Comparison of ENCODE assay signal across 11 mouse cellular contexts in the genomic region with DNA sequence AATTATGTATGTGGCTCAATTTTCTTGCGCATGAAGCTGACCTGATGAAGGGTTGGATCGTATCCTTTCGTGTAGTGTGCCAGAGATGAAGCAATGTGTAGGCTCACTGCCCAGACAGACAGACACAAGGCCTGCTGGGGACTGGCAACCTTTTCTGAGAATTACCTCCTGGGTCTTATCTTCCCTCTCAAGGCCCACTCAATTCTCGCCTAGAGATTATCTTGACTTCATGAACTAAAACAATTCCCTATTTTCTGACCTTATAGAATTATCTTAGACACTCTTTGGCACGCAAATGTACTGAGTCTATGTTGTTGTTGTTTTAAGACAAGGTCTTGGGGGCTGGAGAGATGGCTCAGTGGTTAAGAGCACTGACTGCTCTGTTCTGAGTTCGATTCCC. TPM values are rescaled to one million over a fixed set of nuclear protein-coding genes. Genes with fewer than 3 reads are reported as not detected.
DNase-seq lines count a peak whose midpoint lies in the region; ATAC-seq lines count a peak whose summit lies in the region.
"Had no signal": no experiment of that assay in that cellular context is flagged by ENCODE, and none has a peak within 500 bp of the region (broad histone marks: within the 10 kb centered on the region; RNA-seq: fewer than 3 reads in every experiment).

No protein-coding gene starts in this region.

- peak; percentile 96 for DNase-seq in heart, adult 11 months
- DNase-seq in adrenal gland, postnatal 14 days, result peak; percentile 77
- DNase-seq in cerebellum, postnatal 36 days, result peak; percentile 74 to 80
- DNase-seq in heart, postnatal 4 days, result peak; percentile 21
- no peak for DNase-seq in yolk sac, embryonic 10.5 days (ENCODE audit: low spot score)
- DNase-seq in left cerebral cortex, postnatal 14 days (ENCODE audit: low spot score in 2 of 2), result no peak
- DNase-seq in embryo, embryonic 9.5 days (ENCODE audit: extremely low spot score), result no peak
- DNase-seq: kidney, adult 18-20 months; layer of hippocampus, adult 9-11 months had no signal

- H3K4me1 ChIP-seq in heart, embryonic 11.5 days (ENCODE audit: control insufficient read depth, insufficient read depth, low read length), result no peaks in the 10 kb centered on the region; the same call in 1 of the 2 replicates

- H3K9ac ChIP-seq in heart, embryonic 11.5 days (ENCODE audit: low read depth, low read length), result no peak overlapping the region

- H3K9me3 ChIP-seq in heart, embryonic 11.5 days (replicated peaks; ENCODE audit: control insufficient read depth, low read length), result no peaks in the 10 kb centered on the region

- intact Hi-C loops in left cerebral cortex, postnatal 14 days (cut with DNase I), result no loop called here

- H3K27ac ChIP-seq in heart, embryonic 11.5 days (ENCODE audit: low read depth, low read length), result no peak overlapping the region

- no peaks in the 10 kb centered on the region for H3K36me3 ChIP-seq in heart, embryonic 11.5 days (ENCODE audit: control insufficient read depth, insufficient read depth, low read length)

- no peaks in the 10 kb centered on the region for H3K27me3 ChIP-seq in heart, embryonic 11.5 days (ENCODE audit: control insufficient read depth, insufficient read depth, low read length)
- H3K27me3 ChIP-seq: Patski had no signal

- WGBS in heart, embryonic 11.5 days (ENCODE audit: insufficient replicate concordance), result 75% methylated on average over 6 of the region's 6 CpGs

- no peak overlapping the region for H3K4me3 ChIP-seq in heart, embryonic 11.5 days (ENCODE audit: low read depth, low read length)

- no peak overlapping the region for H3K4me2 ChIP-seq in heart, embryonic 11.5 days

- no peak for ATAC-seq in heart, embryonic 11.5 days (replicated peaks; ENCODE audit: insufficient number of reproducible peaks, low FRiP score, low TSS enrichment)
- ATAC-seq: Patski had no signal

RNA-seq across cellular contexts. Expression of a gene that starts 22.6 kb away (rescaled TPM):
- 10.4 and 19.0 TPM in 2 replicates for polyA plus RNA-seq in heart, embryonic 11.5 days (2014; fragmentation: Nextera tagmentation; extraction: Ambion mirVana)
- total RNA-seq in adrenal gland, postnatal 14 days (2021), result 43.5 and 52.2 TPM in 2 replicates
- 10 to 100 TPM; 47.1 to 49.9 TPM for total RNA-seq in heart, postnatal 4 days (2021)
- 10 to 100 TPM; 61.1 to 67.2 TPM for total RNA-seq in left cerebral cortex, postnatal 14 days (2021)

Comparison
In these comparisons a context has a peak if more than half of its experiments do, and no peak if none do; other contexts are left out.
1. DNase-seq: peak in heart, adult 11 months (single experiment), adrenal gland, postnatal 14 days (single experiment), cerebellum, postnatal 36 days (2 of 2) and heart, postnatal 4 days (single experiment); none in yolk sac, embryonic 10.5 days (single experiment), left cerebral cortex, postnatal 14 days (0 of 2) and embryo, embryonic 9.5 days (single experiment).